14 mouse cellular contexts compared by ENCODE assay signal in genomic region chr3:152109260-152109587, GRCm38 (mm10). TPM values are rescaled to one million over a fixed set of nuclear protein-coding genes. Genes with fewer than 3 reads are reported as not detected.
"Had no signal": no experiment of that assay in that cellular context is flagged by ENCODE, and none has a peak within 500 bp of the region (broad histone marks: within the 10 kb centered on the region; RNA-seq: fewer than 3 reads in every experiment).

No protein-coding gene starts in this region.

- ATAC-seq: midbrain, embryonic 15.5 days had no signal

- H3K36me3 ChIP-seq: kidney, embryonic 15.5 days; liver, embryonic 15.5 days; midbrain, embryonic 15.5 days; neural tube, embryonic 13.5 days had no signal

- DNase-seq: kidney, postnatal 14 days; left cerebral cortex, postnatal 4 days; lung, adult 2 months; lung, postnatal 10 days; retina, postnatal 1 day; thymus, postnatal 4 days had no signal

- H3K9ac ChIP-seq: kidney, embryonic 15.5 days; liver, embryonic 15.5 days; midbrain, embryonic 15.5 days; neural tube, embryonic 13.5 days had no signal

- H3K27ac ChIP-seq: kidney, embryonic 15.5 days; liver, embryonic 15.5 days; macrophage; midbrain, embryonic 15.5 days; neural tube, embryonic 13.5 days had no signal

- H3K4me3 ChIP-seq: kidney, embryonic 15.5 days; liver, embryonic 15.5 days; megakaryocyte, embryonic 14.5 days; midbrain, embryonic 15.5 days; neural tube, embryonic 13.5 days had no signal

- H3K9me3 ChIP-seq: kidney, embryonic 15.5 days; liver, embryonic 15.5 days; midbrain, embryonic 15.5 days; neural tube, embryonic 13.5 days had no signal

- H3K4me2 ChIP-seq: kidney, embryonic 15.5 days; liver, embryonic 11.5 days; liver, embryonic 15.5 days; midbrain, embryonic 11.5 days; midbrain, embryonic 15.5 days; neural tube, embryonic 13.5 days had no signal

RNA-seq across cellular contexts. Expression of gene Gipc2, which starts 56.8 kb away (rescaled TPM):
- polyA plus RNA-seq: macrophage had no signal
